Mouse (Mus musculus) kidney, postnatal 14 days (tissue): ENCODE measurements at regions not wholly inside any gene's neighbourhood (a gene's known extent, or its start where the extent isn't known, plus 50 kb on each side); places are given as distances from the start of the nearest gene placed in this dataset.

Experiments
- DNase-seq: peaks from one replicate; pipeline ENCODE4 v3.0.0; 2022; ENCODE audit warnings: mixed read lengths

- no peak for DNase-seq
Observed at GRCm38 (mm10) chr3:155485487-155485886, 392.3 kb downstream of the Lrriq3 start.

GRCm38 (mm10) chr3:155487877-155488537 lies 394.8 kb downstream of the Lrriq3 start:
- DNase-seq = no peak

GRCm38 (mm10) chr3:155490670-155491069 lies 397.4 kb downstream of the Lrriq3 start:
- no peak for DNase-seq

GRCm38 (mm10) chr3:155510161-155510857 lies 417.1 kb downstream of the Lrriq3 start:
- no peak for DNase-seq

- no peak for DNase-seq
Observed at GRCm38 (mm10) chr3:155513885-155514284, 420.7 kb downstream of the Lrriq3 start.

GRCm38 (mm10) chr3:155529312-155529711 lies 436.1 kb downstream of the Lrriq3 start:
- DNase-seq = no peak

- no peak for DNase-seq
Observed at GRCm38 (mm10) chr3:155530811-155531210, 437.6 kb downstream of the Lrriq3 start.

- DNase-seq = no peak
Observed at GRCm38 (mm10) chr3:155532075-155532474, 438.8 kb downstream of the Lrriq3 start.

GRCm38 (mm10) chr3:155548204-155548603 lies 455.0 kb downstream of the Lrriq3 start:
- DNase-seq = no peak

- DNase-seq = no peak
Observed at GRCm38 (mm10) chr3:155577111-155577510, 483.9 kb downstream of the Lrriq3 start.

- DNase-seq = no peak
Observed at GRCm38 (mm10) chr3:155604001-155604400, 510.8 kb downstream of the Lrriq3 start.
